Mouse (Mus musculus): ENCODE data around the gene Prkaca. TPM values are rescaled to one million over a fixed set of nuclear protein-coding genes. Genes with fewer than 3 reads are reported as not detected.
"Not testable (repeated sequence)": the region's sequence is repeated elsewhere in the genome, so short reads cannot be mapped to it uniquely, and the experiment has no call there.

Prkaca gene
- polyA plus RNA-seq, 1 experiment from 2014 or later = 201 TPM

DNA sequence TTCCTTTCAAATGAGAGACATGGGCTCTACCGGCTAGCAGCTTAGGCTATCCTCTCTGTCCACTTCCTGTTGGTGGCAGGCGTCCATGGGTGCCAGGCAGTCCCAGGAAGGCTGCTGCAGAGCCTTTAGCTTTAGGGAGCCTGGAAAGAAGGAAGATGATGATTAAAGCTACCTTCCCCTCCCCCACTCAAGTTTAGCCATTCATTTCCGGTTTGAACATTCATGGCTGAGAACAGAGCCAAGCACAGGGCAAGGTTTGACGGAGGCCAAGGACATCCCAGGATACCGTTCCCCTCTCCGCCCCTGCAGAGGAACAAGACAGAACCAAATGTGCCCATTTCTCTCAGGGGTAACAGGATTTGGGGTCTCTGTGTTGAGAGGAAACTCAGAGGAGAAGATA lies 4.9 kb downstream of the Prkaca start:
- peaks cover 27% of the 10 kb centered on the region for H3K36me3 ChIP-seq
- no peaks in the 10 kb centered on the region for H3K27me3 ChIP-seq
- no peak overlapping the region for H3K4me3 ChIP-seq
- no peak overlapping the region for H3K4me2 ChIP-seq (replicated peaks)
- 71% methylated on average over 6 of the region's 6 CpGs for WGBS
- no peak overlapping the region for H3K9ac ChIP-seq
- no peak for ATAC-seq (ENCODE audit: low FRiP score)
- H3K9me3 ChIP-seq (replicated peaks) = no peaks in the 10 kb centered on the region
- H3K4me1 ChIP-seq = peaks cover 35% of the 10 kb centered on the region
- H3K27ac ChIP-seq = no peak overlapping the region

DNA sequence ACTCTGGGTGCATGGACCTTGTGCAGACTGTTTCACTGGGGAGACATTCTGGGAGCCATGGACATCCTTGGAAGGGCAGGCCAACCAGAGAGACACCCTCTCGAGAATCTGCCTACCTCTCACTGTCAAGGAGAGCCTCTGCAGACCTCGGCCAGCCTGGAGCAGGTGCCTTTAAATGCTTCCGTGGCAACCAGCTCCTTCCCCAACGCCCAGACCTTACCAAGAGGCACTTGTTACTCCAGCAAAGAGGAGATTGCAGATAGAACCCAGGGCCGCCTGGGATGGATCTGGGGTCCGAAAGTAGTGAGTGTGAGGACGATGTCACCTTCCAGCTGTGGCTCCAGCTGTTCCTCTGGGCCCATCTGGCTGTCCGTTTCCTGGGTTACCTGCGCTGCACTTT lies 5.4 kb downstream of the Prkaca start:
- no peaks in the 10 kb centered on the region for H3K9me3 ChIP-seq (replicated peaks)
- no peak for ATAC-seq (ENCODE audit: low FRiP score)
- no peak overlapping the region for H3K27ac ChIP-seq
- peaks cover 35% of the 10 kb centered on the region for H3K4me1 ChIP-seq
- 76% methylated on average over 9 of the region's 9 CpGs for WGBS
- H3K36me3 ChIP-seq = peaks cover 33% of the 10 kb centered on the region
- H3K9ac ChIP-seq = no peak overlapping the region
- H3K4me3 ChIP-seq = no peak overlapping the region
- H3K4me2 ChIP-seq (replicated peaks) = no peak overlapping the region
- no peaks in the 10 kb centered on the region for H3K27me3 ChIP-seq

DNA sequence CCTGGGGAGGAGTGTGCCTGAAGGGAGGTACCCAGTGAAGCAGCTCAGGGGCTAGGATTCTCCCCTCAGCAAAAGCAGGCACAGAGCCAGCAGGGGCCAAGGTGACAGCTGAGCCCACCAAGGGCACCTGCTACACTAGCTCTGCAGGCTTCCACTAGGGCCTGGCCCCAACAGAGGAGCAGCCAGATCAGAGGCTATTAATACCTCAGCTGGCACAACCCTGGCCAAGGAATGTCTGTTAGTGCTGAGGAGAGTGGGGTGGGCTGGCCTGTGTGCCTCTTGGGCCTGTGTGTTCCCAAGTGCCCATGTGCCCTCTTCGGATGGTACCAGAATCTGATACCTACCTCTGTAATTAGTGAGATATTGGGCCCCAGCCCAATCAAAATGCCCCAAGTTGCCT lies 7.5 kb downstream of the Prkaca start:
- Histone ChIP-seq H3K27ac (0 out of 2 replicates have a peak overlapping the region, but pooled peaks have one; percentile 18), H3K4me1 (peaks cover 20% of the 10 kb centered on the region), H3K4me3 (no peak overlapping the region), H3K27me3 (no peaks in the 10 kb centered on the region), H3K36me3 (peaks cover 52% of the 10 kb centered on the region), H3K9me3 (replicated peaks) (no peaks in the 10 kb centered on the region), H3K9ac (no peak overlapping the region), H3K4me2 (replicated peaks) (no peak overlapping the region)
- peak; percentile 38; the same call in 1 of the 2 replicates for ATAC-seq (ENCODE audit: low FRiP score)
- 76% methylated on average over 1 of the region's 1 CpGs for WGBS

DNA sequence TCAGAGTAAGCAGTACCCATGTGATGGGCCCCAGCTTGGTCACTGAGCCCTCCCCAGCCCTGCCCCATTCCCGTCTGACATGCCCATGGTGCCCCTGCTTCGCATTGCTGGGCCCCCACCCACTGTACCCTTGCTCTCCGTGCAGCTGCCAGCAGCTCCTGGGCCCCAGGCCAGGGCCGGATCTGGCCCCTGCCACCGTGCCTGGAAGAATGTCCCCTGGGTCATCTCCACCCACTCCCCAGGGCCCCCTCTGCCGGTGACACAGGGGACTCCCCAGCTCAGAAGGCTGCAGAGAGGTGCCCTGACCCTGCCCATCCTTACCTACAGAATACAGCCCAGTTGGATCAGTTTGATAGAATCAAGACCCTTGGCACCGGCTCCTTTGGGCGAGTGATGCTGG lies 8.1 kb downstream of the Prkaca start:
- H3K4me1 ChIP-seq = peaks cover 20% of the 10 kb centered on the region
- no peaks in the 10 kb centered on the region for H3K9me3 ChIP-seq (replicated peaks)
- no peak for ATAC-seq (ENCODE audit: low FRiP score)
- no peak overlapping the region for H3K9ac ChIP-seq
- peaks cover 53% of the 10 kb centered on the region for H3K36me3 ChIP-seq
- 81% methylated on average over 8 of the region's 8 CpGs for WGBS
- no peak overlapping the region for H3K27ac ChIP-seq
- H3K27me3 ChIP-seq = no peaks in the 10 kb centered on the region
- no peak overlapping the region for H3K4me3 ChIP-seq
- no peak overlapping the region for H3K4me2 ChIP-seq (replicated peaks)

DNA sequence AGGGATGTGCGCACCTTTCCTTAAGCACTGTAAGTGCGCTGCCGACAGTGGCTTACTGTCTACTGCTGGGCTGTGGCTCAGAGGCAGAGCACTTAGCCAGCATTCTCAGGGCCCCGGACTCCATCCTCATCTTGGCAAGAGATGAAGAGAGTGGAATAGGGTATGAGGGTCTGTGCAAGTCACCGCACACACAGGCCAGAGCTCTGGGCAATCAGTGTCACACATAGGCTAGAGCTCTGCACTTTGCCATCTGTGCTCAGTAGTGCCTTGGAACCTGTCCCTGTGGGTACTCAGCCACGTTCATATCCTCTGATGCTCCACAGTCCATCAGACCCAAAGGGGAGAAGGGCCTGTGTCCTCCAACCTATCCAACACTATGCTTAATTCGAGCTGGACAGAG lies 8.7 kb downstream of the Prkaca start:
- no peaks in the 10 kb centered on the region for H3K27me3 ChIP-seq

GRCm38 (mm10) chr8:83982449-83982848 lies 9.7 kb downstream of the Prkaca start:
- H3K27ac ChIP-seq = no peak overlapping the region
- peaks cover 12% of the 10 kb centered on the region for H3K4me1 ChIP-seq
- ATAC-seq (ENCODE audit: low FRiP score) = no peak
- no peak overlapping the region for H3K4me3 ChIP-seq
- no peaks in the 10 kb centered on the region for H3K9me3 ChIP-seq (replicated peaks)
- 93% methylated on average over 4 of the region's 4 CpGs for WGBS
- peaks cover 69% of the 10 kb centered on the region for H3K36me3 ChIP-seq
- H3K9ac ChIP-seq = no peak overlapping the region
- H3K27me3 ChIP-seq = no peaks in the 10 kb centered on the region
- H3K4me2 ChIP-seq (replicated peaks) = no peak overlapping the region

More for the DNA sequence above, 8.7 kb downstream of the Prkaca start:
- Histone ChIP-seq H3K27ac (no peak overlapping the region), H3K9ac (no peak overlapping the region), H3K4me2 (replicated peaks) (no peak overlapping the region), H3K4me3 (no peak overlapping the region), H3K9me3 (replicated peaks) (no peaks in the 10 kb centered on the region), H3K4me1 (peaks cover 20% of the 10 kb centered on the region), H3K36me3 (peaks cover 60% of the 10 kb centered on the region)
- 94% methylated on average over 7 of the region's 7 CpGs for WGBS
- ATAC-seq (ENCODE audit: low FRiP score) = no peak

DNA sequence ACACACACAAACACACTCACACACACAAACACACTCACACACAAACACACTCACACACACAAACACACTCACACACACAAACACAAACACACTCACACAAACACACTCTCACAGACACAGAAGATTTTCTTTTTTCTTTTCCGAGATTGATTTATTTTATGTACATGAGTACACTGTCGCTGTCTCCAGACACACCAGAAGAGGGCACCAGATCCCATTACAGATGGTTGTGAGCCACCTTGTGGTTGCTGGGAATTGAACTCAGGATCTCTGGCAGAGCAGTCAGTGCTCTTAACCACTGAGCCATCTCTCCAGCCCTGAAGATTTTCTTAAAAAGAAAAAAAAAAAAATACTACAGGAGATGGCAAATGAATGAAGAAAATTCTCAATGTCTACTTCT lies 10.4 kb downstream of the Prkaca start:
- not testable (repeated sequence) for H3K27me3 ChIP-seq; H3K9ac ChIP-seq; H3K4me2 ChIP-seq (replicated peaks); H3K4me1 ChIP-seq; H3K27ac ChIP-seq; H3K9me3 ChIP-seq (replicated peaks); ATAC-seq (ENCODE audit: low FRiP score); H3K4me3 ChIP-seq
- H3K36me3 ChIP-seq = peaks cover 76% of the 10 kb centered on the region
- WGBS = 96% methylated on average over 2 of the region's 2 CpGs

DNA sequence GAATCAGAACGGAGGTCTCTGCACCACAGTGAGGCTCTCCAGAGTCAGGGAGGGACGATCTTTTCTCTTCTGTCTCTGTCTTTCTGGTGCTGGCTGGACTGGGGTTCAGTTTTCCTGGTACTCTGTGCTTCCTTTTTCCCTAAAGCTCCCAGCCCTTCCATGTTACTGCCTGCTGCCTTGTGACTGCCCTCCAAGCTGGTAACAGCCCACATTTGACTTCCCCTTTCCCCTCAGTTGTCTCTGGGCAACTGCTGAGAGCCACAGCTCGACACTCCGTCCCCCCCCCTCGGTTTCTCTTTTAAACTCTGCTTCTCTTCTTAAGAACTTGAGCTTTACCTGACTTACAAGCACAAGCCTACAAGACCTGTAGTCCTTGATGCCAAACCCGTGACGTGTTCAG lies 16.4 kb downstream of the Prkaca start:
- 90% methylated on average over 7 of the region's 7 CpGs for WGBS
- H3K4me1 ChIP-seq = no peaks in the 10 kb centered on the region
- ATAC-seq (ENCODE audit: low FRiP score) = no peak

DNA sequence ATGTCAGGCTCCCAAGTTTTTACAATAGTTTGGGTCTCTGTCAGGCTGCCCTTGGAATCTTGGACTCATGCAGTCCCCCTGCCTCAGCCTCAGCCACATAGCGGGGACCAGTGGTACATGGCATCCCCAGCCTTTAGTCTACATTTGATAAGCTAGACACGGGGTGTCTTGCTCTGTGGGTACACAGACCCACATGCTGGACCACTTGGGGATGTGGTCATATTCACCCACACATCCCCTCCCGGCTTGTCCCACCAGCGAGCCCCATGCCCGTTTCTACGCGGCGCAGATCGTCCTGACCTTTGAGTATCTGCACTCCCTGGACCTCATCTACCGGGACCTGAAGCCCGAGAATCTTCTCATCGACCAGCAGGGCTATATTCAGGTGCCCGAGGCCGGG lies 17.4 kb downstream of the Prkaca start:
- 94% methylated on average over 14 of the region's 14 CpGs for WGBS
- peaks cover 74% of the 10 kb centered on the region for H3K36me3 ChIP-seq

More for the DNA sequence above, 16.4 kb downstream of the Prkaca start:
- Histone ChIP-seq H3K9me3 (replicated peaks) (no peaks in the 10 kb centered on the region), H3K4me2 (replicated peaks) (no peak overlapping the region), H3K4me3 (no peak overlapping the region), H3K9ac (no peak overlapping the region), H3K36me3 (peaks cover 75% of the 10 kb centered on the region), H3K27me3 (no peaks in the 10 kb centered on the region), H3K27ac (no peak overlapping the region)

GRCm38 (mm10) chr8:83992488-83992887 lies 19.7 kb downstream of the Prkaca start:
- peaks cover 56% of the 10 kb centered on the region for H3K36me3 ChIP-seq
- WGBS = 80% methylated on average over 2 of the region's 2 CpGs

More for the DNA sequence above, 17.4 kb downstream of the Prkaca start:
- no peak overlapping the region for H3K9ac ChIP-seq
- no peak overlapping the region for H3K4me2 ChIP-seq (replicated peaks)
- H3K27me3 ChIP-seq = no peaks in the 10 kb centered on the region
- no peak overlapping the region for H3K27ac ChIP-seq
- H3K9me3 ChIP-seq (replicated peaks) = no peaks in the 10 kb centered on the region
- H3K4me3 ChIP-seq = no peak overlapping the region
- H3K4me1 ChIP-seq = no peaks in the 10 kb centered on the region
- no peak for ATAC-seq (ENCODE audit: low FRiP score)

DNA sequence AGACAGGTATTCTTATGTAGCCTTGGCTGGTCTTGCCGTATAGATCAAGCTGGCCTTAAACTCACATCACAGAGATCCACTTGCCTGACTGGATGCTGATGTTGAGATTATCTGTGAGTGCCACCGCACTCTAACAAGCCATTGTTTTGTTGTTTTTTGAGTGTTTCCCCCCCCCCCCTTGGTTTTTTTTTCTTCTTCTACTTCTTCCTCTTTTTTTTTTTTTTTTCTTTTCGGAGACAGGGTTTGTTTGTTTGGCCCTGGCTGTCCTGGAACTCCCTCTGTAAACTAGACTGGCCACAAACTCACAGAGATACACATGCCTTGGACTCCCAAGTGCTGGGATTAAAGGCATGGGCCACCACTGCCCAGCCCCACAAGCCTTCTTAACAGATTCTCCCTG lies 21.2 kb downstream of the Prkaca start:
- Histone ChIP-seq H3K36me3 (peaks cover 42% of the 10 kb centered on the region), H3K4me1 (peaks cover 16% of the 10 kb centered on the region), H3K27ac (no peak overlapping the region), H3K27me3 (no peaks in the 10 kb centered on the region), H3K9me3 (replicated peaks) (no peaks in the 10 kb centered on the region), H3K4me2 (replicated peaks) (no peak overlapping the region), H3K4me3 (no peak overlapping the region), H3K9ac (no peak overlapping the region)
- 86% methylated on average over 3 of the region's 3 CpGs for WGBS
- ATAC-seq (ENCODE audit: low FRiP score) = no peak

More at GRCm38 (mm10) chr8:83992488-83992887, 19.7 kb downstream of the Prkaca start:
- peaks cover 9% of the 10 kb centered on the region for H3K4me1 ChIP-seq
- no peaks in the 10 kb centered on the region for H3K27me3 ChIP-seq
- H3K9me3 ChIP-seq (replicated peaks) = no peaks in the 10 kb centered on the region
- no peak overlapping the region for H3K9ac ChIP-seq
- no peak for ATAC-seq (ENCODE audit: low FRiP score)
- no peak overlapping the region for H3K4me3 ChIP-seq
- H3K4me2 ChIP-seq (replicated peaks) = no peak overlapping the region
- no peak overlapping the region for H3K27ac ChIP-seq

DNA sequence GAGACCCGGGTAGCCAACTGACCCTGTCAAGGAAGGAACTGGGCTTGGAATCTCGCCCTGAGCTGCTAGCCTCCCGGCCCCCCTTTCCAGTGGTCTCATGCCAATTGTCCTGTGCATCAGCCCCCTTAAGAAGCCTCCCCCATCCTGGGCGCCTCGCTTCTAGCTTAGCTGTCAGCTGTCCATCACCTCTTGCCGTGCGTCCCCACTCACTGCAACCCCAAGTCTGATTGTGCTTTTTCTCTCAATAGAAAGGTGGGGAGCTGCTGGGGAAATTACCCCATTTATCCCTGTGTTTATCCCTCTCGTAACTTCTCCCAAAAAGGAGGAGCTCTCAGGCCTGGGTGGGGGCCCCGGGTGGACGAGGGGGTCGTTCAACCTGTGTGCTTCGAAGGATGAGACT lies 23.2 kb downstream of the Prkaca start:
- Histone ChIP-seq H3K4me3 (peak overlapping the region; percentile 80; the same call in 1 of the 2 replicates), H3K4me1 (peaks cover 26% of the 10 kb centered on the region), H3K9me3 (replicated peaks) (no peaks in the 10 kb centered on the region), H3K36me3 (peaks cover 42% of the 10 kb centered on the region), H3K4me2 (replicated peaks) (peak overlapping the region; percentile 68), H3K9ac (no peak overlapping the region; the same call in 1 of the 2 replicates), H3K27me3 (peaks cover 17% of the 10 kb centered on the region), H3K27ac (peak overlapping the region; percentile 99; the same call in 1 of the 2 replicates)
- WGBS = 12% methylated on average over 12 of the region's 12 CpGs
- no peak for ATAC-seq (ENCODE audit: low FRiP score)
